ENCODE assay signal across 17 mouse cellular contexts in genomic region chr2:169094011-169094754, GRCm38 (mm10).
DNase-seq lines count a peak whose midpoint lies in the region; ATAC-seq and TF ChIP-seq lines count a peak whose summit lies in the region.
"Had no signal": no experiment of that assay in that cellular context is flagged by ENCODE, and none has a peak within 500 bp of the region (broad histone marks: within the 10 kb centered on the region; RNA-seq: fewer than 3 reads in every experiment).

No protein-coding gene starts in this region.

- no peaks in the 10 kb centered on the region for H3K27me3 ChIP-seq in hindbrain, embryonic 15.5 days
- H3K27me3 ChIP-seq in hindbrain, embryonic 10.5 days (ENCODE audit: insufficient read depth, poor library complexity, severe bottlenecking) = no peaks in the 10 kb centered on the region
- H3K27me3 ChIP-seq in forebrain, embryonic 11.5 days (ENCODE audit: control insufficient read depth, insufficient read depth, low read length) = no peaks in the 10 kb centered on the region
- no peaks in the 10 kb centered on the region for H3K27me3 ChIP-seq in midbrain, embryonic 10.5 days (ENCODE audit: low read depth, poor library complexity, severe bottlenecking)
- no peaks in the 10 kb centered on the region for H3K27me3 ChIP-seq in cerebellum, adult 2 months (ENCODE audit: control insufficient read depth, insufficient read depth, low read length)
- H3K27me3 ChIP-seq: heart, embryonic 13.5 days had no signal

- H3K4me2 ChIP-seq in hindbrain, embryonic 15.5 days = no peak overlapping the region
- H3K4me2 ChIP-seq in forebrain, embryonic 11.5 days (ENCODE audit: low read depth, low read length, severe bottlenecking) = peak overlapping the region; percentile 8; the same call in 1 of the 2 replicates
- H3K4me2 ChIP-seq: heart, embryonic 13.5 days; liver, embryonic 11.5 days had no signal

- no peak overlapping the region for H3K4me3 ChIP-seq in hindbrain, embryonic 15.5 days
- H3K4me3 ChIP-seq in hindbrain, embryonic 10.5 days = no peak overlapping the region
- no peak overlapping the region for H3K4me3 ChIP-seq in forebrain, embryonic 11.5 days (ENCODE audit: low read depth, low read length)
- no peak overlapping the region for H3K4me3 ChIP-seq in midbrain, embryonic 10.5 days
- H3K4me3 ChIP-seq in cerebellum, adult 2 months (replicated peaks; ENCODE audit: insufficient read depth, low read depth, low read length) = no peak overlapping the region
- H3K4me3 ChIP-seq: heart, embryonic 13.5 days had no signal

- H3K9me3 ChIP-seq in hindbrain, embryonic 15.5 days = peaks cover 7% of the 10 kb centered on the region; the same call in 1 of the 2 replicates
- H3K9me3 ChIP-seq in hindbrain, embryonic 10.5 days = peaks cover 17% of the 10 kb centered on the region
- H3K9me3 ChIP-seq in forebrain, embryonic 11.5 days (ENCODE audit: control insufficient read depth, low read length) = peaks cover 4% of the 10 kb centered on the region
- peaks cover 13% of the 10 kb centered on the region for H3K9me3 ChIP-seq in midbrain, embryonic 10.5 days (replicated peaks)

- H3K4me1 ChIP-seq in hindbrain, embryonic 15.5 days (replicated peaks) = peaks cover 5% of the 10 kb centered on the region
- peaks cover 2% of the 10 kb centered on the region for H3K4me1 ChIP-seq in hindbrain, embryonic 10.5 days (replicated peaks)
- H3K4me1 ChIP-seq in forebrain, embryonic 11.5 days (replicated peaks; ENCODE audit: control insufficient read depth, insufficient read depth, low read length) = no peaks in the 10 kb centered on the region; the same call in 1 of the 2 replicates
- peaks cover 5% of the 10 kb centered on the region; the same call in 1 of the 2 replicates for H3K4me1 ChIP-seq in midbrain, embryonic 10.5 days
- no peaks in the 10 kb centered on the region for H3K4me1 ChIP-seq in cerebellum, adult 2 months (ENCODE audit: control insufficient read depth, insufficient read depth, low read length)
- H3K4me1 ChIP-seq: heart, embryonic 13.5 days had no signal

- no peak overlapping the region for H3K9ac ChIP-seq in hindbrain, embryonic 15.5 days
- H3K9ac ChIP-seq in forebrain, embryonic 11.5 days (ENCODE audit: low read length) = no peak overlapping the region
- H3K9ac ChIP-seq: heart, embryonic 13.5 days had no signal

- DNase-seq in hindbrain, embryonic 10.5 days (ENCODE audit: low spot score) = no peak
- peak; percentile 53 for DNase-seq in forebrain, embryonic 11.5 days (ENCODE audit: low spot score)
- peak; percentile 17 for DNase-seq in midbrain, embryonic 10.5 days (ENCODE audit: low spot score)
- DNase-seq in retina, postnatal 1 day = peak; percentile 83
- DNase-seq in layer of hippocampus, postnatal 36 days = no peak
- DNase-seq in cerebellum, adult 2 months = no peak
- no peak for DNase-seq in right cerebral cortex, postnatal 25 days
- DNase-seq: adrenal gland, adult 8-10 months; cerebellum, adult 9-10 months; heart, postnatal 4 days; kidney, adult 11 months; kidney, postnatal 25 days; left cerebral cortex, postnatal 4 days; thymus, postnatal 14 days had no signal

- TF ChIP-seq POLR2A in cerebellum, adult 2 months (IDR thresholded peaks at IDR 0.05; ENCODE audit: borderline replicate concordance, insufficient read depth, low read length) = no peak

- no peak for TF ChIP-seq CTCF in cerebellum, adult 2 months (IDR thresholded peaks at IDR 0.05; ENCODE audit: borderline replicate concordance, insufficient read depth, low read depth, low read length)

- ATAC-seq in hindbrain, embryonic 15.5 days (ENCODE audit: low FRiP score, low read depth) = no peak
- no peak for ATAC-seq in forebrain, embryonic 11.5 days (replicated peaks; ENCODE audit: low FRiP score)

- H3K36me3 ChIP-seq in hindbrain, embryonic 15.5 days = no peaks in the 10 kb centered on the region
- no peaks in the 10 kb centered on the region for H3K36me3 ChIP-seq in hindbrain, embryonic 10.5 days
- H3K36me3 ChIP-seq in forebrain, embryonic 11.5 days (ENCODE audit: control insufficient read depth, insufficient read depth, low read length) = no peaks in the 10 kb centered on the region
- no peaks in the 10 kb centered on the region for H3K36me3 ChIP-seq in midbrain, embryonic 10.5 days
- H3K36me3 ChIP-seq: heart, embryonic 13.5 days had no signal

- H3K27ac ChIP-seq in hindbrain, embryonic 15.5 days (replicated peaks) = peak overlapping the region; percentile 51
- H3K27ac ChIP-seq in hindbrain, embryonic 10.5 days = no peak overlapping the region
- no peak overlapping the region for H3K27ac ChIP-seq in forebrain, embryonic 11.5 days (ENCODE audit: low read depth, low read length)
- peak overlapping the region; percentile 14 for H3K27ac ChIP-seq in midbrain, embryonic 10.5 days (replicated peaks)
- no peak overlapping the region for H3K27ac ChIP-seq in cerebellum, adult 2 months (ENCODE audit: insufficient read depth, low read length)
- H3K27ac ChIP-seq: heart, embryonic 13.5 days had no signal

- WGBS in hindbrain, embryonic 15.5 days = 54% methylated on average over 22 of the region's 22 CpGs
- WGBS in hindbrain, embryonic 10.5 days = 79% methylated on average over 22 of the region's 22 CpGs
- 20% methylated on average over 22 of the region's 22 CpGs for WGBS in forebrain, embryonic 11.5 days
- WGBS in midbrain, embryonic 10.5 days = 63% methylated on average over 22 of the region's 22 CpGs
- 45% methylated on average over 22 of the region's 22 CpGs for WGBS in cerebellum, adult 2 months

Comparison
In these comparisons a context has a peak if more than half of its experiments do, and no peak if none do; other contexts are left out.
1. H3K27ac ChIP-seq: peak in hindbrain, embryonic 15.5 days (single experiment) and midbrain, embryonic 10.5 days (single experiment); none in hindbrain, embryonic 10.5 days (single experiment), forebrain, embryonic 11.5 days (single experiment) and cerebellum, adult 2 months (single experiment).
2. DNase-seq: peak in forebrain, embryonic 11.5 days (single experiment), midbrain, embryonic 10.5 days (single experiment) and retina, postnatal 1 day (single experiment); none in hindbrain, embryonic 10.5 days (single experiment), layer of hippocampus, postnatal 36 days (0 of 2), cerebellum, adult 2 months (0 of 2) and right cerebral cortex, postnatal 25 days (single experiment).